Mouse (Mus musculus) embryo, embryonic 9.5 days (tissue): Measurements from ENCODE around the gene D630045J12Rik.

Experiments used
- DNase-seq: peaks from one replicate; pipeline ENCODE4 v3.0.0-alpha.2; 2017; ENCODE audit errors: extremely low spot score

Gene D630045J12Rik

DNA sequence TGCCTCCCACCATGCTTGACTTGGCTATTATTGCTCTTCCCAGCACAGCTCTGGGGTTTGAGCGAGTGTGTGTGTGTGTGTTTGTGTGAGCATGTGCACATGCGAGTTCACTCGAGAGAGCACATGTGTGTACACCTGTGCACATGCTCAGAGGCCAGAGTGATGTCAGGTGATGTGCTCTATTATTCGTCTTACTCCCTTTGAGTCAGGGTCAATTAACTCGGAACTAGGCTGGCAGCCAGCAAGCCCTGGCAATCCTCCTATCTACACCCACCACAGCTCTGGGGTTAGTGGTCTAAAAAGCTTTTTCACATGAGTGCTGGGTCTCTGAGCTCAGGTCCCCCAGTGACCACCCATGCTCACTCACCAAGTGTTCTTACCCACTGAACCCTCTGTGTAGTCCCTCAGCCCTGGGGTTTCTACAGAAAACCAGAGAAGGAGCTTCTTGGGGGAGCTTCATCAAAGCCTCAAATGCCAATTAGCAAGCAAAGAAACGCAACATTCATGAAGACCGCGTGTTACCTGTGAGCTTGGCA lies 11.4 kb downstream of the D630045J12Rik start:
- DNase-seq: no peak

DNA sequence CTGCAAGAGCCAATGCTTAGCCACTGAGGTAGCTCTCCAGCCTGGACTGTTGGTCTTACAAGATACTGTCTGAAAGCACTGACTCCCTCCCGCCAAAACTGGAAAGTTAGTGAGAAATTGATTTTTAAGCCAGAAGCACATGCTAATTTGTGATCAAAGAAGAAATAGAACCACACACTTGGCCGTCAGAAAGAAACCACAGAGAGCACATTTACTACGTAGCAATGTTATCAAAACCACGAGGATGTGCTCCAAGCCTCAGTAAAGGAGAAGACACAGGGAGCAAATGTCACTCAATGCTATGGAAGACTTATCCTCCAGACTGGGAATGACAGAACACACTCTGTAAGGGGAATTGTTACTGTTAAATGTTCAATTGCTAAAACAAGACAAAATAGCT lies 12.3 kb downstream of the D630045J12Rik start:
- DNase-seq: no peak

DNA sequence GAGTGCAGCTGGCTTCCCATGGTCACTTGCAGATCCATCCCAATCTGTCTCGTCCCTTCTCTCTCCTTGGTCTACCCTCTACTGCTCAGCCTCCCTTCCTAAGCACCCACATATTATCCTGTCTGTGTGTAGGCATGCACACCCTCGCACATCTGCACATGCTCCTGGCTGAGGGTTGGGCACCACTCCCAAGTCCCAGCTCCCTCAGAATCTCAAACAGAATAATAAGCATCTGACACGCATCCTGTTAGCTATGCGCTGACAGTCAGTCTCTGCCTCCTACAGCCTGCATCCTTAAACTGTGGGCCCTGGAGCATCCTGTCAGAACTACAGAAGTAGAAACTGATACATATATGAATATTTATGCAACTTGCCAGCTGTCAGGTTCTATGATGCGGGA lies 13.2 kb downstream of the D630045J12Rik start:
- DNase-seq: no peak

DNA sequence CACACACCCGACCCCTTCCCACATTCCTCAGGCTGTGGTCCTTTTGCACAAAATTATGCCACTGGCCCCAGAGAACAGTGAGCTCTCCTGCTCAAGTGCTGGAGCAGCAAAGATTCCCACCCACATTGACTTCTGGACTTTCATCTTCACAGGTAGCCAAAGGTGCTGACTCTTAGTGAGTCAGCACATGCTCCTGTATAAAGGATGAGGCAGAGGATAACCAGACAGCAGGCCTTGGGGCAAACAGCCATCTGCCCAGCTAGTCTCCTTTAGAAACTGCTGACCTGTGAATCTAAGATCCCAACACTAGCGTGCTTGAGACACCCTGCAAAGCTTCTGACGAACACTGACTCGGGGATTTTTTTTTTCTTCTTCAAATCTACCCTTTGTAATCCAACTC lies 15.4 kb downstream of the D630045J12Rik start:
- no peak for DNase-seq

DNA sequence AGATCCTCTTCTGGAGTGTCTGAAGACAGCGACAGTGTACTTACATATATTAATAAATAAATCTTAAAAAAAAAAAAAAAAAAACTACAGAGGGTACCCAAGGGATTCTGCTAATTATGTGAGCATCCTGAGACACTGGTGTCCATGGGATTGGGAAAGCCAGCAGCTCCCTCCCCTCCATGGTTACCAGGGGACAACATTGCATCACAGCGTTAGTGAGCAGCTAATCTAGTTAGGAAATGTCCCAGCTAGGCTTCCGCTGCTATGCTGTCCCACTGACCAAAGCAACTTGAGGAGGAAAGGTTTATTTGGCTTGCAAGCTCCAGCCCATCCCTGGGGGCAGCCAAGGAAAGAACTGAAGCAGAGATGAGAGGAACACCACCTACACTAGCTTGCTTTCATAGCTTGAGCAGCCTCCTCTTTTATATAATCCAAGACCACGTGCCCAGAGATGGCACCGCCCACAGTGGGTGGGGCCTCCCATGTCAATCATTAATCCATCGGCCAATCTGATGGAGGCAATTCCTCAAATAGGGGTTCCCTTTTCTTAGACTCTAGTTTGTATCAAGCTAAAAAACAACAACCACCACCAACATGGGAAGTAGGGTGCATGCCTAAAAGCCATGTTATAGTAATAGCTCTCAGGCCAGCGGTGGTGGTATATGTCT lies 17.7 kb downstream of the D630045J12Rik start:
- no peak for DNase-seq

DNA sequence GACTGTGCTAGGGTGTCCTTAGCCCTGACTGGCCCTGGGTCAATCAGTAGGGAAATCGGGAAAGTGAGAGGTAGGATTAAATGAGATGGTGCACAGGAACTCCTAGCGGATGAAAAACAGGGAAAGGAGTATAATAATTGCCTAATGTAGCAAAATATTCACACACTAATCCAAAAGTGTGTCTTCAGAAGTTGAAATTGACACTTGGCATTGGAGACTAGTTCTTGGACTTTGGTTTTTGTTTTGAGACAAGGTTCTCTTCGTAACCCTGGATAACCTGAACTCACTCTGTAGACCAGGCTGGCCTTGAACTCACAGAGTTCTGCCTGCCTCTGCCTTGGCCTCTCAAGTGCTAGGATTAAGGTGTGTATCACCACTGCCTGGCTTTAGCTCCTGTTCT lies 20.0 kb downstream of the D630045J12Rik start:
- DNase-seq: no peak

DNA sequence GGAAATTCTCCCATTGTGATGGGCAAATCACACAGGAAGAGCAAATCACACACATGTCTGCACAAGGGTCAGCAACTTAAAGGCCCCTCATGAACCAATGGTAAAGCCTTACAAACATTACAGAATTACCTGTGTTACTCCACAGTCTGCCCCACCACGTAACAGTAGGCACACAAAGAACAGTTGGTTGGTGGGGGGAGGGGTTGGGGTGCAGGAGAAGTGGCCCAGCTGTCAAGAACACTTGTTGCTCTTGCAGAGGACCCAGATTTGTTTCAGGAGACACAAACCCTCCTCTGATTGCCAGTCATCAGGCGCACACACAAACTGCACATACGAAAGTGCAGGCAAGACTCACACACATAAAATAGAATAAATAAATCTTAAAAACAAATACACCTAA lies 20.9 kb downstream of the D630045J12Rik start:
- DNase-seq: no peak

DNA sequence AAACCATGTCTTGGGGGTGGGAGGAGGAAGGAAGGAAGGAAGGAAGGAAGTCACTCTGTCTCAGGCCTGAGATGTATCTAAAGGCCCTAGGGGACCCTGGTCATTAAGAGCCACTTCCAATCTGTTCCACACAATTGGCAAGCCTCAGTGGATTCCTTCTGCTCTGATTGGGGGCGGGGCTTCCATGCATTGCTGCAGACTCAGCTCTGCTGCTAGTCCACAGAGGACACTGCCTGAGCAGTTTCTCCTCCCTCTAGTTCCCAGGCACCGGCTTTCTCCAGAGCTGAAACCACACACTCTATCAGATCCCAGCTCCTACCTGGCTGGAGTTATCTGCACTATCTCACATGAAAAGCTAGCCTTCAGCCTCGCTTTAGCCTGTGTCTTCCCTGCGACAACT lies 21.8 kb downstream of the D630045J12Rik start:
- no peak for DNase-seq

DNA sequence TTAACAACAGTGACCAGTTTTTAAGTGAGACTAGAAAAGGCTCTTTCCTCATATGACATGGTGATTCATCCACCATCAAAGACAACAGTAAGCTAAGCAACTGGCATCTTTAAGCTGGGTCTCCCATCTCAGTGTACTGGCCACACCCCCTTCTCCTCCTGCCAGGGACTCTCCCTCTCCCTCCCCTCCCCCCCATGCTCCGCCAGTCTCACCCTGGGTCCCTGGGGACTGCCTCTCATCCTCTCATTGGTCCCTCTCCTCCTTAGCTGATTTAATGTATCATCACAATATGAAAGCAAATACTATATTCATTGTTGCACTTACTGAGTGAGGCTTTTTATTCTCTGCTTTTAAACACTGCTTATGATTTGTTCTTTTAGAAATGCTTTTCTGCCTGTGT lies 29.7 kb downstream of the D630045J12Rik start:
- no peak for DNase-seq

DNA sequence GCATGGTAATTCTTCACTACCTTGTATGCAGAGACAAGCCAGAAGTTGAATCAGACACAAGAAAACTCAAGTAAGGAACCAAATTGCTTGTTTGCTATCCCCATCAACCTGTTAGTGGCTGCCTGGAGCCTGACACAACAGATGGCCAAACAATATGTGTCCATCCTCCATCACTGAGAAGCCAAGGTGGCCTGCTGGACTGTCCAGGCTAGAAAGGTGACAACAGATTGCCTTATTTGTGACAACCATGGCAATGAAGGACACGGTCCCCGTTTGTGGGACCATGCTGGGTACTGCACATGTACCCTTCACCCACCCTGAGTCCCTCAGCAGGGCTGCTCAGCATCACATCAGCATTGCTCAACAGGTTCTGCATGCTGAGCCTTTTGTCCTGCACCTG lies 34.5 kb downstream of the D630045J12Rik start:
- no peak for DNase-seq

DNA sequence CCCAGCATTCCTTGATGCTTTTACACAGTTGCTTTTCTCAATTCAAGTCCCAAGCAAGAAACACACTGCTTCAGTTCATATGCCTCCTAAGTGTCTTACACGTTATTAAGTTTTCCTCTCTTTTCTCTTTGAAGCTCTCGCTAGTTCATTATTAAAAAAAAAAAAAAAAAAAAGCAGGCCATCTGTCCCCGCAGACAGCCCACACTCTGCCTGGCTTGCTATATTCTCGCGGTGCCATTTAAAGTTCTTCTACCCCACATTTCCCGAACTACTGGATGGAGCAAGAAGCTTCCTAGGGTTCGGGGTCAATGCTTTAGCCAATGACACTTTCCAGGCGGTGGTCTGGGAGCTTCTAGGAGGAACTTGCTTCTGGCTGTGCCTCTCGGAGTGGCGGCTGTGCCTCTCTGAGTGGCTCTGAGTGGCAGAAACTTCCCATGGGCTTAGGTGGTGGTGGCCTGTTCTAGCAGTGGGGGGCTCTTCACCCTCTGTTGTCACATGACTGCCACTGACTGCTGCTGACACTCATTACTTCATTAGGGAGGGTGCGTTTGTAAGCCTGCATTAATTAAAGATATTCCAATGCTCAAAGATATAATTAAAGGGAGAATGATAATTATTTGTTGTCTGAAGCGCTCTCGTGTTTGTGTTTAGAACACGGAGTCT lies 38.2 kb downstream of the D630045J12Rik start:
- no peak for DNase-seq

DNA sequence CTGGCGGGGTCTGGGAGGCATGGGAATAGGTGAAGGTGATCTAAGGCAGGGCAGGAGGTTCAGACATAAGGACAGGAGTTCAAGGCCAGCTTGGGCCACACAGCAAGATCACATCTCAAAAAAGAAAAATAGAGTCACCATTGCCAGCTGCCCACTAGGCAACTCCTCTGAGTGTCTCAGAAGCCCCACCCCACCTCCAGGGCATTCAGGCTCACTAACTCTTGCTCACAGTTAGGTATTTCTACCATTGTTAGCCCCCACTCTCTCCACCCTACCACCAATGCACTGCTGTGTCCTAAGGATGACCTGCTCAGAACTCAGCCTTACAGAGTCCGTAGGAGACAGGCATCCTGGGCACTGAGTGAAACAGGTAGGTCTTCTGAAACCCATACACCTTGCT lies 46.2 kb downstream of the D630045J12Rik start:
- DNase-seq: no peak

DNA sequence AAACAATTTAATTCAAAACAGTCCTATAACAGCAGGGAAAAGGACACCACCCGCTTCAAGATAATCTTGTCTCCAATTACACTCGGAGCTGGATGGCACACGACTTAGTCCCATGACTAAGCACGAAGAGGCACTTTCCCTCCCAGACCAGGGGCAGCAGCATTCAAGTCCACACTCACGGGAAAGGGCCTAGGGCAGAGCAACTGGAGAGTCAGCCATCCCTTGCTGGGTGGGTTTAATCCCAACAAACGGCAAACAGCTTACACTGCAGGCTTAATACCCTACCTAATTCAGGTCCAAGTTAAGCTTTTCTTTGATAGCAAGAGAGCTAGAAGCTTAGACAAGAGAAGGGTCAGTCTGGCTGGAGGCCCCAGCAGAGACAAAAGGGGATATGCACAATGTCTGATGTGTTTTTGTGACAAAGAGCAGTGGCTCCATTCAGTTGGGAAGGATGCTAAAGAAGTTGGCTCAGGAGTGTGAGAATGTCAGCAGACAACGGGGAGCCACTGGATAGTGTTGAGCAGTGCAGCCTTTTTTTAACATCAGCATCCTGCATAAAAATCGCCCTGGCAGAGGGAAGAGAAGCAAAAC lies 46.8 kb downstream of the D630045J12Rik start:
- DNase-seq: peak; percentile 61

DNA sequence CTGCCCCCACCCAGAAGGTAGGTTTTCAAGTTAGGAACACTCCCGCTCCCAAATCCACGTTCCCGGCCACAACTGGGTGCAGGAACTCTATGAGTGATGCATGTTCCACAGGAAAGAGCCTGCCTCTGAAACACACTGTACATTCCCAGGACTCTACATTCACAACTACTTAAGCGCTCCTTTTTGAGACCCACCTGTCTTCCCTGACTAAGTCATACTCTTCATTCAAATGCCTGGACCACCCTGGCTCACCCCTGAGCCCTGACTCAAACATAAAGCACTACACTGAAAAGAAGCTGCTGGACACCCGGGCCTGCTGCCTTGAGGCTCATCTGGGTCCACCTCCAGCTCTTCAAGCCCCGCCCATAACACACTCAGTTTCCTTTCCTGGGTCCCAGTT lies 48.4 kb downstream of the D630045J12Rik start:
- no peak for DNase-seq

DNA sequence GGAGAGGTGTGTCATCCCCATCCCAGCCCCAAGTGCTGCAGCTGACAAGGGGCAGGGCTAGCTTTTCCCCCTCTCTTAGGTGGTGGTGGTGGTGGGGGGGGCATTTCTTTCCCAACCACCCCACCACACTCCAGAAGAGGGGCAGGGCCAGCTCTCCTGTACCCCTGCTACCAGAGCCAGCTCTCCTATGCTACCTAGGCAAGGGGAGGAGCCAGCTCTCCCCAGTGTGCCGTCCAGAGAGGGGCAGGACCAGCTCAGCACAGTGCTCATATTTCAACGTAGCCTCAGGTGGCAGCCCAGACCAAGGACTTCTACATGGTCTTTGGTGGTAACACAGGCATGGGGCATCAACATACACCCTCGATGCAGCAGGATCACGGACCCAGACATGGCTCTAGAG lies 50.0 kb downstream of the D630045J12Rik start:
- no peak for DNase-seq

DNA sequence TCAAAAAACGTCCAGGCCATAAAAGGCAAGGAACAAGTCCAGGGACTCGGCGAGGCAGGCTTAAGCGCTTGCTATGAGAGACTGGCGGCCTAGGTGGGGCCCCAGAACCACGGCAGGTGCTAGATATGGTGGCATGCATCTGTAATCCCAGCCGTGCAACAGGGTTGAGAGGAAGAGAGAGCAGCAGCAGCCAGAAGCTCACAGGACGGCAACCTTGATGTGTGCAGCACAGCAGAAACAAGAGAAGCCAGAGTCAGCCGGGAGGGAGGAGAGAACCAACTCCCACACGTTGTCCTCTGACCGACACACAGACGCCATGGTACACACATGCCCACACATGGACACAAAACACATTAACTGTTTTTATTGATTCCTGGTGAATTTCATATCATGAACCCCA lies 51.0 kb downstream of the D630045J12Rik start:
- no peak for DNase-seq

DNA sequence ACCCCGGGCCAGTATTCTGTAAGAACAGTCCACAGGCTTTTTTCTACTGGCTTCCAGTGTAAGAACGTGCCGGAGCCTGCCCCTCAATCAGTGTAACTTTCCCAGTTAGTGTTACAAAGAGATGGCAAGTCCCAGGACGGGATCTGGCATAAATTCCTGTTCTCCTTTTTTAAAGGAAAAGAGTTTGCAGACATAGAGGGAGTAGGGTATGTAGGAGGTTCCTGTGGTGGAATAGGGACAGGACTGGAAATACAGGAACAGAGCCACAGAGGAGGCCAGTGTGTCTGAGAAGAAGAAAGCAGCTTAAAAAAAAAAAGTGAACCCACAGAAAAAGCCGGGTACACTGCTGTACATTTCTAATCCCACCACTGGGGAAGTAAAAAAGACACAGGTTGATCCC lies 52.3 kb downstream of the D630045J12Rik start:
- no peak for DNase-seq

DNA sequence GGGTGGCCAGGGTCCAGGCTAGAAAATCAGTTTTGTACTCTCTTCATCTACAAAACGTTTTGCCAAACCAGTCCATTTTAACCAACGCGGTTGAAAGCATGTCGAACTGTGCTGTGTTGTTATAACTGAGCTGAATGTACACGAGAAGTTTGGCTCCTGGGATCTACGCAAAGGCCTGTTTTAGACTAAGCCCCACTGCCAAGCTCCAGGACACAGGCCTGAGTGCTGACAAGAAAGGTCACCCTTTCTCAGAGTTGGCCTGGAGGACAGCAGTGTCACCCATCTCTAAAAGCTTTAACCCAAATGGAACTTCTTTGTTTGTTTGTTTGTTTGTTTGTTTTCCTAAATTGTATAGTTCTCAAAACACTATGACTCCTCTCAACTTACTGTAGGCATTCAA lies 54.2 kb downstream of the D630045J12Rik start:
- no peak for DNase-seq

DNA sequence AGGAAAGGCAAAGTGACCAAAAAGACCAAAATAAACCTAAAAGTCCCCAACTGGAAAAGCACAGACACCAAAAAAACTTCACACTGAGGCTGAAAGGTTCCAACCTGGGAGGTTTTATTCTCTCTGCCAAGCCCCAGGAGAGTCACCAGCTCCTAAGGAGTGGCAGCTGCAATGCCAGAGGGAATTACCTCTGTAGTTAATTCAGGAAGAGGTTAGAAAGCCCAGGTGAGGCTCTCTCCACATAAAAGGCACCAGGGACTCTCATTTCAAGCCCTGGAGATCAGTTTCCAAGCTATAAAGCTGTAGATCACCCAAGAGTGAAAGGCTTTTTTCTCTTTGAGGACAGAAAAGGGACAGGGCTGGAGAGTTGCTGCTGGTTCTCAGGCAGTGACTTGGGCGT lies 55.1 kb downstream of the D630045J12Rik start:
- no peak for DNase-seq

DNA sequence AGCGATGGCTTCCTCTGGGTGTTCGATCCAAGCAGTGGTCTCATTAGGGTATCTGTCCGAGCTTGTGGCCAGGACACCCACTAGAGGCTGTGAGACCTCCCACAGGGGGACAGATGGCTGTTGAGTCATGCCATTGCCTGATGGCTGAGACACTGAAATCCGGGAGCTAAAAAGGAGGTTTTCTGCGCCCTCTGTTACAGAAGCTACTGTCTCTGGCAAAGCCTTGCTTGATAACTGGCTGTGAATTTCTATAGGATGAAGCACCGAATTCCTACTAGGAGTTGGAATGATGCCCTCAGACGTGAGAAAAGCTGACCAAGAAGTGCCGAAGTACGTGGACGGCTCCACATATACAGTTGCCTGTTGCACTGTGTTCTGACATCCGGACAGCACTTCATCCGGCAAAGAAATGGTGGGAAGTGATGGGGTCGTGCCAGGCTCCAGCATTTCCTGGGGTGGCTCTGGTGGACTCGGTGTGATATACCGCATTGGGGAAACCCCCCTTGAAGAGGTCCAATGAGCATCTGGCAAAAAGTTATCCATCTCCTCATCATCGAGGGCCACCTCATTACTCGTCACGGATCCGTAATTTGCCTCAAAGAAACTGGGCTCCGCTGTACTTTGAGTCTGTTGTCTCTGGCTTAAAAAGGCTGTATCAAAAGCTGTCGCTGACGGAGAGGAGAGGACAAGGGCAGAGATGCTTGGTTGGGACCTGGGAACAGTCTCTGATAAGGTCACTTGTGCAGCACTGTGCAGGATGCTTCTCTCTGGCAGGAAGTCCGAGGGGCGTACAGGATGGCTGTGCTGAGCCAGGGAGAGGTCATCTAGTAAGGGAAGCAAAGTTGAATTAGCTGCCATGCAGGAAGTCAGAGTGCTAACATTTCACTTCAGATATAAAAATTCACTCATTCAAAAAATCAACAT lies 57.3 kb downstream of the D630045J12Rik start:
- no peak for DNase-seq

DNA sequence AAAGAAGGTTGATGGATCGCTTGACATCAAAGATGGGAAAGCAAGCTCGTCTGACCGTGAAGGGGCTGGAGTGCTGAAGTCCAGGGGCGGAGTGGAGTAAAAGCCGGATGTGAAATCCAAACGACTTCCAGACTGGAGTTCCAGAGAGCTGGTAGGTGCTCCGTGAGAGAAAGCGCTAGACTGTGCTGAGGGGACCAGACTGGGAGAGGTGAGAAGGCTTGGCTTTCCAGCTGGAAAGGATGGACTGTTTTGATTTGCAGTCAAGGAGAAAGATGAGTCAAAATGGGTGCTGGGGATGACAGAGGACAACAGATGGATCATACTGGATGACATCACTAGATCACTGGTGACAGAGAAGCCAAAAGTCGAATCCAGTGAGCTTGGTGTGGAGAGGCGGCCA lies 58.5 kb downstream of the D630045J12Rik start:
- no peak for DNase-seq

DNA sequence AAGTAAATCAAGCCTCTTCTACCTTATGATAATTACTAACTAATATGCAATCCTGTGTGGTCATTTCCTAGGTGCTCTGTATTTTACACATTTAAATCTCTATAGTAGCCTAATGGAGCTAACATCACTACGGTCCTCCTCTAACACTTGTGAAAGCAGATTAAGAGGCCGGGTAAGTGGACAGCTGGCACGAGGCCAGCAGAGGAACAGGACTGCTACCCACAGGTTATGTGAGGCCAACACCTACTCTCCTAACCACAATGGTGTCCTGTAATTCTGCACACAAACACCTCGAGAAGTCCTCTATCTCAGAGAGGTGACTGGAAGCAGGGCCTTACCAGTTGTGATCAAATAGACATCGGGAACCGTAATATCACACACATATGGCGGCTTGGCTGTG lies 59.8 kb downstream of the D630045J12Rik start:
- no peak for DNase-seq
